Comparison of ENCODE assay signal across 8 mouse cellular contexts in genomic region chr2:26639083-26639482, GRCm38 (mm10). TPM values are rescaled to one million over a fixed set of nuclear protein-coding genes. Genes with fewer than 3 reads are reported as not detected.
DNase-seq lines count a peak whose midpoint lies in the region; ATAC-seq and TF ChIP-seq lines count a peak whose summit lies in the region.

No protein-coding gene starts in this region.

- TF ChIP-seq CTCF in bone marrow, adult 2 months (IDR thresholded peaks at IDR 0.05; ENCODE audit: control insufficient read depth, insufficient read depth, low read length): peak; percentile 64

- H3K27me3 ChIP-seq in kidney, embryonic 15.5 days: no peaks in the 10 kb centered on the region

- H3K4me3 ChIP-seq in bone marrow, adult 2 months (replicated peaks; ENCODE audit: control insufficient read depth, low read depth, low read length): peak overlapping the region; percentile 35
- H3K4me3 ChIP-seq in kidney, embryonic 15.5 days (replicated peaks): peak overlapping the region; percentile 91

- H3K4me2 ChIP-seq in kidney, embryonic 15.5 days: peak overlapping the region; percentile 68

- no peak for TF ChIP-seq POLR2A in bone marrow, adult 2 months (IDR thresholded peaks at IDR 0.05; ENCODE audit: borderline replicate concordance, control insufficient read depth, low read depth, low read length)

- ATAC-seq in granulocyte monocyte progenitor cell, adult 5-6 weeks (replicated peaks; ENCODE audit: poor library complexity, severe bottlenecking): 0 out of 2 replicates have a peak, but pooled peaks have one; percentile 9
- ATAC-seq in kidney, embryonic 15.5 days (replicated peaks; ENCODE audit: low FRiP score): no peak; the same call in 1 of the 2 replicates

- peak overlapping the region; percentile 92 for H3K9ac ChIP-seq in kidney, embryonic 15.5 days

- H3K27ac ChIP-seq in bone marrow, adult 2 months (ENCODE audit: control insufficient read depth, insufficient read depth, low read depth, low read length, poor library complexity): no peak overlapping the region
- H3K27ac ChIP-seq in kidney, embryonic 15.5 days: peak overlapping the region; percentile 41; the same call in 1 of the 2 replicates

- H3K36me3 ChIP-seq in kidney, embryonic 15.5 days: peaks cover 47% of the 10 kb centered on the region

- H3K4me1 ChIP-seq in bone marrow, adult 2 months (ENCODE audit: control insufficient read depth, insufficient read depth, low read length): peaks cover 5% of the 10 kb centered on the region
- H3K4me1 ChIP-seq in kidney, embryonic 15.5 days: peaks cover 41% of the 10 kb centered on the region

- DNase-seq in cerebellum, postnatal 10 days: peak; percentile 58 to 59
- no peak for DNase-seq in cerebellum, adult 11 months
- DNase-seq in lung, postnatal 36 days: peak; percentile 76
- DNase-seq in spleen, postnatal 36 days (ENCODE audit: low spot score in 2 of 2): peak; percentile 69 to 70
- no peak for DNase-seq in gastrocnemius, adult 8-10 months (ENCODE audit: low spot score in 2 of 2)

- WGBS in bone marrow, adult 2 months: 1% methylated on average over 8 of the region's 8 CpGs
- 3% methylated on average over 8 of the region's 8 CpGs for WGBS in kidney, embryonic 15.5 days

- H3K9me3 ChIP-seq in kidney, embryonic 15.5 days (replicated peaks): no peaks in the 10 kb centered on the region

RNA-seq across cellular contexts. Expression of gene Fam69b, which starts 10.8 kb away (rescaled TPM):
- polyA plus RNA-seq in bone marrow, adult 2 months (2011; ENCODE audit: insufficient read depth, insufficient read length, low replicate concordance, missing spikeins): 0.99 and 4.2 TPM in 2 replicates
- 11.1 and 13.9 TPM in 2 replicates for total RNA-seq in granulocyte monocyte progenitor cell, adult 5-6 weeks (2014; fragmentation: Nextera tagmentation)
- total RNA-seq in granulocyte monocyte progenitor cell, adult 5-6 weeks (2017): 8.3 and 9.3 TPM in 2 replicates
- 32.9 and 33.1 TPM in 2 replicates for polyA plus RNA-seq in kidney, embryonic 15.5 days (2015; fragmentation: Nextera tagmentation; extraction: Ambion mirVana)
- total RNA-seq in gastrocnemius, adult 8-10 months (2022): 1 to 10 TPM; 1.3 to 2.1 (median 1.6) TPM

RNA-seq across cellular contexts. Expression of gene Lcn4, which starts 32.0 kb away (rescaled TPM):
- polyA plus RNA-seq in bone marrow, adult 2 months (2011; ENCODE audit: insufficient read depth, insufficient read length, low replicate concordance, missing spikeins): not detected in 2 replicates
- total RNA-seq in granulocyte monocyte progenitor cell, adult 5-6 weeks (2014; fragmentation: Nextera tagmentation): not detected in 2 replicates
- total RNA-seq in granulocyte monocyte progenitor cell, adult 5-6 weeks (2017): not detected in 2 replicates
- not detected in 2 replicates for polyA plus RNA-seq in kidney, embryonic 15.5 days (2015; fragmentation: Nextera tagmentation; extraction: Ambion mirVana)
- not detected for total RNA-seq in gastrocnemius, adult 8-10 months (2022)

RNA-seq across cellular contexts. Expression of gene Agpat2, which starts 34.9 kb away (rescaled TPM):
- 10.6 and 32.5 TPM in 2 replicates for polyA plus RNA-seq in bone marrow, adult 2 months (2011; ENCODE audit: insufficient read depth, insufficient read length, low replicate concordance, missing spikeins)
- 42.4 and 46.7 TPM in 2 replicates for total RNA-seq in granulocyte monocyte progenitor cell, adult 5-6 weeks (2014; fragmentation: Nextera tagmentation)
- total RNA-seq in granulocyte monocyte progenitor cell, adult 5-6 weeks (2017): 50.2 and 55.2 TPM in 2 replicates
- 41.7 and 47.7 TPM in 2 replicates for polyA plus RNA-seq in kidney, embryonic 15.5 days (2015; fragmentation: Nextera tagmentation; extraction: Ambion mirVana)
- total RNA-seq in gastrocnemius, adult 8-10 months (2022): 1 to 10 TPM; 2.9 to 8.9 (median 5.6) TPM

RNA-seq across cellular contexts. Expression of gene Gm20532, which starts 52.6 kb away (rescaled TPM):
- not detected in 2 replicates for polyA plus RNA-seq in bone marrow, adult 2 months (2011; ENCODE audit: insufficient read depth, insufficient read length, low replicate concordance, missing spikeins)
- total RNA-seq in granulocyte monocyte progenitor cell, adult 5-6 weeks (2014; fragmentation: Nextera tagmentation): not detected in 2 replicates
- total RNA-seq in granulocyte monocyte progenitor cell, adult 5-6 weeks (2017): not detected in 2 replicates
- not detected in 2 replicates for polyA plus RNA-seq in kidney, embryonic 15.5 days (2015; fragmentation: Nextera tagmentation; extraction: Ambion mirVana)
- total RNA-seq in gastrocnemius, adult 8-10 months (2022): not detected

RNA-seq across cellular contexts. Expression of gene Egfl7, which starts 59.3 kb away (rescaled TPM):
- 91.0 and 128 TPM in 2 replicates for polyA plus RNA-seq in bone marrow, adult 2 months (2011; ENCODE audit: insufficient read depth, insufficient read length, low replicate concordance, missing spikeins)
- total RNA-seq in granulocyte monocyte progenitor cell, adult 5-6 weeks (2014; fragmentation: Nextera tagmentation): 22.7 and 32.6 TPM in 2 replicates
- 9.6 and 20.4 TPM in 2 replicates for total RNA-seq in granulocyte monocyte progenitor cell, adult 5-6 weeks (2017)
- 218 and 219 TPM in 2 replicates for polyA plus RNA-seq in kidney, embryonic 15.5 days (2015; fragmentation: Nextera tagmentation; extraction: Ambion mirVana)
- 10 to 100 TPM; 28.7 to 37.4 (median 31.6) TPM for total RNA-seq in gastrocnemius, adult 8-10 months (2022)

Comparison
In these comparisons a context has a peak if more than half of its experiments do, and no peak if none do; other contexts are left out.
1. DNase-seq: peak in cerebellum, postnatal 10 days (2 of 2), lung, postnatal 36 days (single experiment) and spleen, postnatal 36 days (2 of 2); none in cerebellum, adult 11 months (single experiment) and gastrocnemius, adult 8-10 months (0 of 2).
2. RNA of gene Agpat2, which starts 34.9 kb away (total RNA-seq): 42.4 to 55.2 TPM in granulocyte monocyte progenitor cell, adult 5-6 weeks; 2.9 to 8.9 TPM in gastrocnemius, adult 8-10 months; every median in the first group is over 4 times any median in the second.